Mouse (Mus musculus) hindbrain, embryonic 15.5 days (tissue): ENCODE data around the gene Prss54. TPM values are rescaled to one million over a fixed set of nuclear protein-coding genes. Genes with fewer than 3 reads are reported as not detected.
A peak's percentile ranks its signal among the peaks of the same experiment; 100 is the strongest.

ENCODE experiments used
- ATAC-seq: fragments of 200-750 bp; cut with Nextera tagmentation; 2 replicates; pipeline ENCODE4 v1.8.0; 2017; ENCODE audit warnings: low read depth, moderate number of reproducible peaks, moderate TSS enrichment; ENCODE audit not compliant: low FRiP score
- H3K27ac ChIP-seq: fragments of 300-500 bp; sonication (generic); replicated peaks from 2 replicates; pipeline ENCODE4 v1.5.1; 2015; ENCODE audit warnings: mild to moderate bottlenecking, inconsistent platforms
- H3K27me3 ChIP-seq: fragments of 300-500 bp; sonication (generic); 2 replicates; pipeline ENCODE4 v1.6.1; 2015; ENCODE audit warnings: control low read depth, inconsistent platforms
- H3K36me3 ChIP-seq: fragments of 300-500 bp; sonication (generic); 2 replicates; pipeline ENCODE4 v1.6.1; 2015; ENCODE audit warnings: control low read depth, inconsistent platforms
- H3K4me1 ChIP-seq: fragments of 300-500 bp; sonication (generic); replicated peaks from 2 replicates; pipeline ENCODE4 v1.6.1; 2015; ENCODE audit warnings: control low read depth, inconsistent platforms
- H3K4me2 ChIP-seq: fragments of 300-500 bp; sonication (generic); 2 replicates; pipeline ENCODE4 v1.6.1; 2015; ENCODE audit warnings: moderate library complexity, mild to moderate bottlenecking, inconsistent platforms
- H3K4me3 ChIP-seq: fragments of 300-500 bp; sonication (generic); 2 replicates; pipeline ENCODE4 v1.5.1; 2015; ENCODE audit warnings: mild to moderate bottlenecking, inconsistent platforms
- H3K9ac ChIP-seq: fragments of 300-500 bp; sonication (generic); 2 replicates; pipeline ENCODE4 v1.6.1; 2015; ENCODE audit warnings: inconsistent platforms
- H3K9me3 ChIP-seq: fragments of 300-500 bp; sonication (generic); 2 replicates; pipeline ENCODE4 v1.6.1; 2016; ENCODE audit warnings: control low read depth, inconsistent platforms
- WGBS: fragments of 180-500 bp; shearing (Covaris S2); methylation state at CpG from one replicate; pipeline ENCODE4 v1.1.7; 2015; 5-methylcytosine and 5-hydroxymethylcytosine counted together
- polyA plus RNA-seq: library from polyadenylated mRNA; unstranded; fragments of >200 nt; fragmentation: Nextera tagmentation; extraction: Ambion mirVana; gene quantifications from 2 replicates; pipeline ENCODE4 v1.2.1, GENCODE M21; 2015

Prss54 gene
- polyA plus RNA-seq, 1 experiment from 2014 or later, result not detected

DNA sequence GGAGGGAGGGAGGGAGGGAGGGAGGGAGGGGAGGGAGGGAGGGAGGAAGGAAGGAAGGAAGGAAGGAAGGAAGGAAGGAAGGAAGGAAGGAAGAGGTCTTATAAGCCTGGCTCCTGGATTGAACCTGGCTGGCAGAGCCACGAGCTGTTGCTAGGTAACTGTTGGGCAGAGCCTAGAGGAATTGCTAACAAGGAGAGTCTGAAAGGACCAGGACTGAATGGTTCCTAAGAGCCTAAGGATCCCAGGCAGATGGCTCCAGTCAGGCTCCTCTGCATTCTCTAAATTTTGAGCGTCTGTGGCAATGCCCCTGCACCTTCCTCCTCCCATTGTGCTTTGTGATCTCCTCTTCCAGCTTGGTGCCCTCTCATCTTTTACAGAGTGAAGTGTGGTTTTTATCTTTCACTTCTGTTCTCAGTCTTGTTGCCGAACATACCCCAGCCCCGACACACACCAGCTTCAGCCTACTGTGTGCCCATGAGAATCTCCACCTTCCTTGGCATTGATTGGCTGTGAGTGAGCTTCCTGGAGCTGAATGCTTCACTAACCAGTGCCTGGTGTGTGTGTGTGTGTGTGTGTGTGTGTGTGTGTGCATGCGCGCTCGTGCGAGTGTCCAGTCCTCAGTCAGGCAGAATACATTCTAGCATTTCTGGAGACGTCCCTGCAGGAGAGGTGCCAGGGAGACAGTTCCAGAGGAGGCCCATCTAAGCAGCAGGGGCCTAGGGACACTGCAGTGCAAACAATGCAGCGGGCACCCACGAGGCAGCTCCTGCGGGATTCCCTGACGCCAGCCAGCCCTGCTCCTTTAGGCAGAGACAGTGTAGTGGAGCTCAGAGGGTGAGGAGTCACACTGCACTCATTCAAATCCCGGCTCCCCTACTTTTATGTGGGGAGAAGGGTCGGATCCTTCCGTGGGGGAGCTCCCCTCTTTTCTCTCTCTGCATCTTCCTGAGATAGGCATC, 26.0 kb downstream of the Prss54 start:
- Histone ChIP-seq H3K4me2 (peak overlapping the region; percentile 25), H3K27me3 (no peaks in the 10 kb centered on the region), H3K9ac (no peak overlapping the region), H3K27ac (peak overlapping the region; percentile 72; the same call in 1 of the 2 replicates), H3K9me3 (no peaks in the 10 kb centered on the region), H3K4me1 (peaks cover 11% of the 10 kb centered on the region), H3K36me3 (no peaks in the 10 kb centered on the region), H3K4me3 (no peak overlapping the region)
- ATAC-seq, result peak; percentile 90
- 38% methylated on average over 16 of the region's 16 CpGs for WGBS

DNA sequence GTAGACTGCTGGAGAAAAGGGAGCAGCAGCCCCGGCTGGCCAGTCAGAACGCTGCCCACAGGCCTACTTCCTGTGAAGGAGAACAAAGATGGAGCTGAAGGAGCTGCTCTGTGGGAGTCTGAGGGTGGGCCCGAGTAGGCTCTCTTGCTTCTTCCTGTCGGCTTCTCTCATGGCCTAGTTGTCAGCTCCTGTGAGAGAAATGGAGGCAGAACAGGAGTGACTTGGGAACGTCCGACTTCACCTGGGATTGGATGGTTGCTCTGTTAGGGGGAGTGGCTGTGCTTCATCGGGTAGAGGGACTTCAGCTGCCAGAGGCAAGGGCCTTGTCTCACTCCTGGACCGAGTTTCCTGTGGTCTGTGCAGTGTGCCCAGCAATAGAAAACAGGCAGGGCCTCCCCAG, 28.2 kb downstream of the Prss54 start:
- ATAC-seq, result no peak
- H3K4me1 ChIP-seq, result peaks cover 11% of the 10 kb centered on the region
- no peaks in the 10 kb centered on the region for H3K36me3 ChIP-seq
- H3K27me3 ChIP-seq, result no peaks in the 10 kb centered on the region
- H3K4me3 ChIP-seq, result no peak overlapping the region
- H3K9me3 ChIP-seq, result no peaks in the 10 kb centered on the region
- no peak overlapping the region for H3K27ac ChIP-seq
- 66% methylated on average over 8 of the region's 8 CpGs for WGBS
- no peak overlapping the region for H3K4me2 ChIP-seq
- no peak overlapping the region for H3K9ac ChIP-seq

DNA sequence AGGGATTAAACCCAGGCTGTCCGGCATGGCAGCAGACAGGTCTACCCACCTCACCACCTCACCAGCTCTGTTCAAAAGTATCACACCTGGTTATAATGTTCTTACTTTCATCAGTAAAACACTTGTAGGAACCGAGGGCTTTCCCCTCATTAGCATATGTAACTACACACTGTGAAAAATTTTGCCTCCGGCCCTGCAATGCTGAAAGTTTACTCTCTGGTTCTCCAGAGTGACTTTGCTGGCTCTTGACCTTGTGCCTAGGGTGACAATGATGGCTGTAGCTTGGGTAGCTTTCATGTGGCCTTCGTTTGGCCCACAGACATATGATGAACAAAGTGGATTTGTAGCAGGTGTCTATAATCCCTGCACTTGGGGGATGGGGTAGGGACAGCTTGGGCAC, 29.2 kb downstream of the Prss54 start:
- Histone ChIP-seq H3K27ac (no peak overlapping the region), H3K9ac (no peak overlapping the region), H3K4me2 (no peak overlapping the region), H3K4me1 (peaks cover 11% of the 10 kb centered on the region), H3K36me3 (no peaks in the 10 kb centered on the region), H3K9me3 (no peaks in the 10 kb centered on the region), H3K27me3 (no peaks in the 10 kb centered on the region), H3K4me3 (no peak overlapping the region)
- no peak for ATAC-seq
- 86% methylated on average over 4 of the region's 4 CpGs for WGBS

DNA sequence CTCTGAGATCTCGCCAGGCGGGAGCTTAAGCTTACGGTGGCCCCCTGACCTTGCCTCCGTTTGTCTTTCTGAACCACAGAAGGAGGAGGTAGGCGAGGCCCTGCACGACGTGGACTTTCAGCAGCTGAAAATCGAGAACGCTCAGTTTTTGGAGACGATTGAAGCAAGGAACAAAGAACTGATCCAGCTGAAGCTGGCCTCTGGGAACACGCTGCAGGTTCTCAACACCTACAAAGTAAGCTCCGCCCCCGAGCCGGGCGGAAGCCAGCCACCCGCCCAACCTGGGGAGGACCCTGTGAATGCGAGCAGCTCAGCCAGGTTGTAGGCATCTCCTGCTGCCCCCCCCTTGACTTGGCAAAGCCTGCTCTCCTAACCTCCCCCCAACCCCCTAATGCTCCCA, 30.3 kb downstream of the Prss54 start:
- Histone ChIP-seq H3K9ac (no peak overlapping the region), H3K27me3 (no peaks in the 10 kb centered on the region), H3K4me1 (peaks cover 10% of the 10 kb centered on the region), H3K9me3 (no peaks in the 10 kb centered on the region), H3K27ac (no peak overlapping the region), H3K4me3 (no peak overlapping the region), H3K36me3 (no peaks in the 10 kb centered on the region), H3K4me2 (no peak overlapping the region)
- no peak for ATAC-seq
- 81% methylated on average over 17 of the region's 17 CpGs for WGBS

DNA sequence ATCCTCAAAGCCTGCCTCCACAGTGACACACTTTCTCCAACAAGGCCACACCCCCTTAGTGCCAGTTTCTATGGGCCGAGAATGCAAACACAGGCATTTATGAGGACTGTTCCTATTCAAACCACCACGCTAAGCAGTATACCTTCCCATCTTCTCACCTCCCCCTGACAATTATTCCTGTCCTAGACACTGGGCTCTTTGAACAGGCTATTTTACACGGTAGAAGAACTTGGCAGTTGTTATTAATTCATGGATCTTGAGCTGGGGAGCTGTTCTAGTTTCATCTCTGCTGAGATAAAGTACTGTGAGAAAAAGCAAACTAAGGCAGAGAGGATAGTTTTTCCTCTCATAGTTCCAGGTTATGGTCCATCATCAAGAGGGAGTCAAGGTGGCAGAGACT, 33.1 kb downstream of the Prss54 start:
- Histone ChIP-seq H3K9ac (no peak overlapping the region), H3K27me3 (no peaks in the 10 kb centered on the region), H3K4me1 (no peaks in the 10 kb centered on the region), H3K9me3 (no peaks in the 10 kb centered on the region), H3K36me3 (no peaks in the 10 kb centered on the region), H3K4me2 (no peak overlapping the region), H3K27ac (no peak overlapping the region), H3K4me3 (no peak overlapping the region)
- 65% methylated on average over 3 of the region's 3 CpGs for WGBS
- no peak for ATAC-seq

DNA sequence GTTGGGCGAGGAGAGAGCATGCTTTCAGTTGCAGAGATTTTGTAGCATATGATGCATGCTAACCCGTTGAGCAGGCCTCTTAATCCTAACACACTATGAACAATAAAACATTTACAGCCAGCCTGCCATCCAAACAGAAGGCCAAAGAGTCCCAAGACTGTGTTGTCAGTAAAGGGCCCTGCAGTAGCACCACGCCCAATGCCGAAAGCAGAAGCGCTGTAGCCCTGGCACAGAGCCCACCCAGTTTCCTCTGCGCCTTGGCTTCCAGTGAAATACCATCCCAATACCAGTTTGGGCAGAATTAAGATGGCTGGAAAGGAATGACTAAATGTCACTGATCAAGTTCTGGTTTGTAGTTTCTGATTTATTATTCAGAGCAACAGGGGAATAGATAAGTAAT, 33.9 kb downstream of the Prss54 start:
- 90% methylated on average over 6 of the region's 6 CpGs for WGBS

DNA sequence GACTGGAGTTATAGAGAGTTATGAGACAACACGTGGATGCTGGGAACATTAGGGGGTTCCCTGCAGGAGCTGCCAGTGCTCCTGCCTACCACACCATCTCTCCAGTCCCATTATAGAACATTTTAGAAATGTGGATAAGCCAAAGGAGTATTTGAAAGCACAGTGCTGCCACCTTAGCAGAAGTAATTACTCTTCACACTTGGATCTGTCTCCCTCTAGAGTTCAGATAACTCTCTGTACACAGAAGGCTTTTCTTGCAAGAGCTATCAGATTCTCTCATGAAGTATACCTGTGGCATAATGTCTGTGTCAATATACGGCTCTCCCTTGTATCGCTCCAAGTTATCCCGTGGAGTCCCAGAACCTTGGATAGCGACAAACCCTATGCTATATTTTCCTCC, 36.7 kb downstream of the Prss54 start:
- no peaks in the 10 kb centered on the region for H3K9me3 ChIP-seq
- no peak for ATAC-seq
- H3K4me2 ChIP-seq, result no peak overlapping the region
- H3K36me3 ChIP-seq, result no peaks in the 10 kb centered on the region
- H3K4me3 ChIP-seq, result no peak overlapping the region
- no peak overlapping the region for H3K9ac ChIP-seq
- H3K27ac ChIP-seq, result no peak overlapping the region
- no peaks in the 10 kb centered on the region for H3K27me3 ChIP-seq
- 86% methylated on average over 5 of the region's 5 CpGs for WGBS
- H3K4me1 ChIP-seq, result no peaks in the 10 kb centered on the region

More for the DNA sequence above, 33.9 kb downstream of the Prss54 start:
- no peak overlapping the region for H3K4me2 ChIP-seq
- no peak for ATAC-seq
- no peaks in the 10 kb centered on the region for H3K36me3 ChIP-seq
- H3K4me3 ChIP-seq, result no peak overlapping the region
- H3K27ac ChIP-seq, result no peak overlapping the region
- no peak overlapping the region for H3K9ac ChIP-seq
- H3K27me3 ChIP-seq, result no peaks in the 10 kb centered on the region
- H3K4me1 ChIP-seq, result no peaks in the 10 kb centered on the region
- H3K9me3 ChIP-seq, result no peaks in the 10 kb centered on the region

DNA sequence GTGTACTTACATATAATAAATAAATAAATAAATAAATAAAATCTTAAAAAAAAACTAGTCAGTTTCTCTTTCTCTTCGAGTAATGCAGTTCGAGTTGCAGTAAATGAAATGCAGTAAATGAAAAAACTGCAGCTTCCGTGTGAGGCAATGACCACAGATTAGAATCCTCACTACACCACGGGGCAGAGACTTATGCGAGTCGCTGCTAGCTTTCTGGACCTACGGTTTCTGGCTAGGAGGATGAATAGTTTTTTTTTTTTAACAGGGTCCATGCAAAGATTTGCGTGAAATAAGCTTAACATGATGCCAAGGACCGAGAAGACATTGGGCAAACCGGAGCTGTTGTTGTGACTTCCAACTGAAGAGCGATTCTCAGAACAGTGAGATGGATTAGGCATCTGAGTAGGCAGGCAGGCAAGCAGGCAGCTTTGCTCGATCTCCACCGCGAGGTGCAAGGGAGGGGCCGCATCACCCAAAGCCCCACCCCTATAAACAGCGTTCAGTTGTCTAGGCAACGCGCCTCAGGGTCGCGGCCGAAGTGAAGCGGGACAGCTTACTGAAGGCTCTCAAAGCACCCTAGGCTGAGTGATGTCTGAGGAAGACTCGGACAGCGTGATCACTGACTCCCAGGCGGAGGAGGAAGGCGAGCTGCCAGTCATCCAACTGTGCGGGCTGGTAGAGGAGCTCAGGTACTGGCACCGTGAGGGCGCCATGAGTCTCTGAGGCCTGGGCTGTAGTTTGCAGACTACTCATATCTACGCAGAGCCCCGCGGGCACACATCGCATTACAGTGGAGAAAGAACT, 42.4 kb downstream of the Prss54 start, which contains the start of gene Ccdc113:
TSS of gene Ccdc113 (plus strand) at position 502 of the 804 bp plus-strand sequence.
- Histone ChIP-seq H3K27ac (peak within 1 kb of the TSS; percentile 56; the same call in 1 of the 2 replicates), H3K4me3 (peak within 1 kb of the TSS; percentile 49), H3K4me1 (peaks cover 9% of the 10 kb centered on the region), H3K9ac (peak within 1 kb of the TSS; percentile 50), H3K9me3 (no peaks in the 10 kb centered on the region), H3K36me3 (no peaks in the 10 kb centered on the region), H3K27me3 (no peaks in the 10 kb centered on the region), H3K4me2 (peak within 1 kb of the TSS; percentile 85)
- WGBS, result 5% methylated on average over 33 of the region's 33 CpGs
- ATAC-seq, result peak; percentile 86

DNA sequence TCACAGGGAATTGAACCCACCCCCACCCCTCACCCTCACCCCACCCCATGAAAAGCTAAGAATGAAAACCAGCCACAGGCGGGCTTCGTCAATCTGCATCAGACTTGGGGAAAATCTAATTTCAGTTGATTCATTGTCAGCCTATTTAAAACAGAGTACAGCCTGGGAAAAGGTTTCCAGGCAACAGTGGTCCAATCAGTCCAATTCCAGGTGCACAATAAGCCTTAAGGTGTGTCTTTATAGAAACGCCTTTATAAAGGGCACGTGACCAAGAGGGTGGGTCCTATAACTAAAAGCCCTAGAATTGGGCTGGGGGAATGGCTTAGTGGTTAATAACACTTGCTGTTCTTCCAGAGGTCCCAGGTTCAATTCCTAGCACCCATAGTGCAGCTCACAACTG, 43.9 kb downstream of the Prss54 start:
- Histone ChIP-seq H3K36me3 (no peaks in the 10 kb centered on the region), H3K27ac (no peak overlapping the region), H3K4me1 (peaks cover 9% of the 10 kb centered on the region), H3K9me3 (no peaks in the 10 kb centered on the region), H3K27me3 (no peaks in the 10 kb centered on the region), H3K4me2 (no peak overlapping the region), H3K9ac (no peak overlapping the region), H3K4me3 (no peak overlapping the region)
- ATAC-seq, result no peak
- 63% methylated on average over 4 of the region's 4 CpGs for WGBS

DNA sequence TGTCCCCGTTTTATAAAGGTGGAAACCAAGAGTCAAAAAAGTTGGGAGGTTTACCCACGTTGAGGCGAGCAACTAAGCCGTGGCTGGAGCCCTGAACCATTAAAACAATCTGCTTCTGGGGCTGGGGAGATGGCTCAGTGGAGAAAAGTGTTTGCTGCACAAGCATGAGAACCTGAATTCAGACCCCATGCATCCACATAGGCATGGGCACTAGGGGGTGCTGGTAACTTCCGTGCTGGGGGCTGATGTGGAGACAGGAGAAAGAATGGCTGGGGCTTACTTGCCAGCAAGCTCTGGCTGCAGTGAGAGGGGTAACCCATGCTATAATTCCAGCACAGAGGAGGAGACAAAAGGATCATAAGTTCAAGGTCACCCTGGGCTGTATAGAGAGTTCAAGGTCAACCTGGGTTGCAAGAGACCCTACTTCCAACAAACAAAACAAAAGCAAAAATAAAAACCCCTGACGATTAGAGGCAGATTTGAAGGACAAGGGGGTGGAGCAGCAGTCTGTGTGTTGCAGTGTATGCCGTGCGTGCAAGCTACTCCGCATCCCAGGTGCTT, 47.3 kb downstream of the Prss54 start:
- WGBS, result 65% methylated on average over 9 of the region's 9 CpGs
- Histone ChIP-seq H3K9me3 (no peaks in the 10 kb centered on the region), H3K27ac (no peak overlapping the region)

DNA sequence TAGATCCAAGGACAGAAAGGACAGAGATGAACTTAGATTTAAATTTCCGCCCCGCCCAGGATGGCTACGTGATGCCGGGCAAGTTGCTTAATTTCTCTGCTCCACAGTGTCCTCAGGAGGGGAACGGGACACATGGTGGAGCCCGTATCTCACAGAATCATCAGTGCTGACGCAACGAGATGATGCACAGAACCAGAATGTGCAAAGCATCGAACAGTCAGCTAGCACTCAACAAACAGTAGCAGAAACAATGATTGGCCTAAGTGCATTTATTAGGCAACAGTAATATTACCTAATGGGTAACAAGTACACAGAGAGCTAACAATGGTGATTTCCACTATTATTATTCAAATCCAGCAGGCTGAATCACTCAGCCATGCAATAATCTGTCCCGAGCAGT, 47.9 kb downstream of the Prss54 start:
- Histone ChIP-seq H3K4me1 (no peaks in the 10 kb centered on the region), H3K27me3 (no peaks in the 10 kb centered on the region), H3K4me2 (no peak overlapping the region), H3K9me3 (no peaks in the 10 kb centered on the region), H3K36me3 (no peaks in the 10 kb centered on the region), H3K27ac (no peak overlapping the region), H3K9ac (no peak overlapping the region), H3K4me3 (no peak overlapping the region)
- 69% methylated on average over 10 of the region's 10 CpGs for WGBS
- ATAC-seq, result no peak

More for the DNA sequence above, 47.3 kb downstream of the Prss54 start:
- Histone ChIP-seq H3K27me3 (no peaks in the 10 kb centered on the region), H3K36me3 (no peaks in the 10 kb centered on the region), H3K4me2 (no peak overlapping the region), H3K9ac (no peak overlapping the region), H3K4me1 (peaks cover 4% of the 10 kb centered on the region; the same call in 1 of the 2 replicates), H3K4me3 (no peak overlapping the region)
- no peak for ATAC-seq

DNA sequence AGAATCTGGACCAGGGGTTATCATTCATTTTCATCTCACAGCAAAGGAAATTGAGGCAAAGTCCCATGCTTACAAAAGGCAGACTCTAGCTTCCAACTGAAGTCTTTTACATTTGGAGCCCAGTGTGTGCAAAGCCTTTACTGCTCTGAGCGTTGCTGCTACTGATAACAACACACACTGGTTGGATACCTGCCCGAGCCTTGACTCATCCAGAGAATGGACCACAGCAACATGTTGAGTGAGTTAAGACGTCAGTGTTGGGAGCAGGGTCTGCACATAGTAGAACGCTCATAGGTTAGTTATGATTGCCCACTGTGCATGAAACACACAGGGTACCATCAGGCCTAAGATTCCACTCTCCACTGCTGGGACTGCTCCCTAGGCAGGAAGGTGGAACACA, 52.1 kb downstream of the Prss54 start:
- 94% methylated on average over 4 of the region's 4 CpGs for WGBS
- no peak for ATAC-seq
- Histone ChIP-seq H3K4me1 (no peaks in the 10 kb centered on the region), H3K4me3 (no peak overlapping the region), H3K4me2 (no peak overlapping the region), H3K27me3 (no peaks in the 10 kb centered on the region), H3K9ac (no peak overlapping the region), H3K27ac (no peak overlapping the region), H3K36me3 (no peaks in the 10 kb centered on the region), H3K9me3 (no peaks in the 10 kb centered on the region)
